Mouse (Mus musculus): ENCODE measurements around the gene Diras1.
"Not testable (repeated sequence)": the region's sequence is repeated elsewhere in the genome, so short reads cannot be mapped to it uniquely, and the experiment has no call there.

The Diras1 gene

DNA sequence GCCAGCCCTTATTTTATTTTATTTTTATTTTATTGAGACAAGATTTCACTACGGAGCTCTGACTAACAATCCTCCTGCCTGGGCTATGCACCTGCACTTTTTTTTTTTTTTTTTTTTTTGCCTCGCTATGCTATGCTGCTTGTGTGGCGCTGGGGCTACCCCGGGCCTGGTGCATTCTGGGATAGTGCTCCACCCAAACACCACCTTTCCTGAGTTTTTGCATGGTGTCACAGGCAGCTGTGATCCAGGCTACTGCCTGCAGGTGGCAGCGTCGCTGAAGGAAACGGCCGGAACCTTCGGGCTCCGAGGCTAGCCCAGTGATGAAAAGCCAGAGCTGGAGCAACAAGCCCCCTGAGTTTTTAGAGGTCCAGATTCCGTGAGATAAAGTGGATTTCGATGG lies 26.7 kb downstream of the Diras1 start:
- DNase-seq (ENCODE audit: extremely low spot score): peak; percentile 56

GRCm38 (mm10) chr10:80998021-80998420 lies 27.4 kb downstream of the Diras1 start:
- no peak for DNase-seq (ENCODE audit: extremely low spot score)

GRCm38 (mm10) chr10:80997332-80997731 lies 28.1 kb downstream of the Diras1 start:
- no peak for DNase-seq (ENCODE audit: extremely low spot score)

GRCm38 (mm10) chr10:80996501-80996900 lies 29.0 kb downstream of the Diras1 start:
- no peak for DNase-seq (ENCODE audit: extremely low spot score)

GRCm38 (mm10) chr10:80995091-80995632 lies 30.3 kb downstream of the Diras1 start:
- DNase-seq (ENCODE audit: extremely low spot score): peak; percentile 78

DNA sequence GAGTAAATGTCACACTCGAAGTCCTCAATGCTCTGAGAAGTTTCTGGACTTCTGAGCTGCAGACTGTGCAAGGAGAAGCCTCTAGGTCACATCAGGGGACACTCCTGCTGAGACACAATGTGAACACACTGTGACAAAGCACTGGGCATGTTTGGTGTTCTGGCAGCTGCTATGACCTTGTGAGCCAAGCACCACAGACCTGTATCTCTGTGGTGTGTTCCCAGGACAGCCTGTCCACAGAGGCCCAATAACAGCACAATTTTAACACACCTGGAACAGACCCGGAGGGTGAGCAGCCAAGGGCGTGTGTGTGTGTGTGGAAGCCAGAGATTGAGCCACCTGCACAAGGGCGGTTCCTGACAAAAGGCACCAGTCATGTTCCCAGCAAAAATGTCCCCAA lies 30.8 kb downstream of the Diras1 start:
- DNase-seq (ENCODE audit: extremely low spot score): no peak

- no peak for DNase-seq (ENCODE audit: extremely low spot score)
These were observed 32.2 kb downstream of the Diras1 start for GRCm38 (mm10) chr10:80993276-80993675.

GRCm38 (mm10) chr10:80991945-80992344 lies 33.5 kb downstream of the Diras1 start:
- no peak for DNase-seq (ENCODE audit: extremely low spot score)

- DNase-seq (ENCODE audit: extremely low spot score): peak; percentile 21
These were observed 34.5 kb downstream of the Diras1 start for GRCm38 (mm10) chr10:80991007-80991406.

- DNase-seq (ENCODE audit: extremely low spot score): no peak
These were observed 35.1 kb downstream of the Diras1 start for GRCm38 (mm10) chr10:80990406-80990805.

DNA sequence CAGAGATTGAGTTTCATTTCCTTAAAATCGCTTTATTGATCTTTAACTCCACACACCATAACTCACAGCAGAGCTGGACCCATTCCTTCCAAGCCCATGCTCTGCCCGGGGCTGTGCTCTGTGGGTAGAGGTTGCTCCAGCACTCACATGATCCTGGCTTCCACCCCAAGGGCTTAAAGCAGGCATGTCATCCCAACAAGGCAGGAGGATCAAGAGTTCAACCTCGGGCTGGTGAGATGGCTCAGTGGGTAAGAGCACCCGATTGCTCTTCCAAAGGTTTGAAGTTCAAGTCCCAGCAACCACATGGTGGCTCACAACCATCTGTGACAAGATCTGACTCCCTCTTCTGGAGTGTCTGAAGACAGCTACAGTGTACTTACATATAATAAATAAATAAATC lies 35.6 kb downstream of the Diras1 start:
- not testable (repeated sequence) for DNase-seq (ENCODE audit: extremely low spot score)

DNA sequence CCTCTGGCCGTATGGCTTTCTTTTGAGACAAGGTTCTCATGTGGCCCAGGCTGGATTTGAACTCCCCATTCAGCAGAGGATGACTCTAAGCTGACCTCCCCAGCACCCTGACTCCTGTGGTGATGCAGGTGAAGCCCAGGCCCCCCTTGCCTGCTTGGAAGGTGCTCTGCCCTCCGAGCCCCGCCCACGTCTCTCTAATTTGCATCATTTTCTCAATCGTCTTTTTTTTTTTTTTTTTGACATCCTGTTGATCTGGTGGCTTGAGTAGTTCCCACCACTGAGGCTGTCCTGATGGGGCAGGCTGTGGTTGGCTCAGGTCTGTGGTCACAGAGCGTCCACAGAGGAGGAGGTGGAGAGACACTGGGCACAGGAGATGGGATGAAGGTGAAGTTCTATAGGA lies 36.0 kb downstream of the Diras1 start:
- no peak for DNase-seq (ENCODE audit: extremely low spot score)

DNA sequence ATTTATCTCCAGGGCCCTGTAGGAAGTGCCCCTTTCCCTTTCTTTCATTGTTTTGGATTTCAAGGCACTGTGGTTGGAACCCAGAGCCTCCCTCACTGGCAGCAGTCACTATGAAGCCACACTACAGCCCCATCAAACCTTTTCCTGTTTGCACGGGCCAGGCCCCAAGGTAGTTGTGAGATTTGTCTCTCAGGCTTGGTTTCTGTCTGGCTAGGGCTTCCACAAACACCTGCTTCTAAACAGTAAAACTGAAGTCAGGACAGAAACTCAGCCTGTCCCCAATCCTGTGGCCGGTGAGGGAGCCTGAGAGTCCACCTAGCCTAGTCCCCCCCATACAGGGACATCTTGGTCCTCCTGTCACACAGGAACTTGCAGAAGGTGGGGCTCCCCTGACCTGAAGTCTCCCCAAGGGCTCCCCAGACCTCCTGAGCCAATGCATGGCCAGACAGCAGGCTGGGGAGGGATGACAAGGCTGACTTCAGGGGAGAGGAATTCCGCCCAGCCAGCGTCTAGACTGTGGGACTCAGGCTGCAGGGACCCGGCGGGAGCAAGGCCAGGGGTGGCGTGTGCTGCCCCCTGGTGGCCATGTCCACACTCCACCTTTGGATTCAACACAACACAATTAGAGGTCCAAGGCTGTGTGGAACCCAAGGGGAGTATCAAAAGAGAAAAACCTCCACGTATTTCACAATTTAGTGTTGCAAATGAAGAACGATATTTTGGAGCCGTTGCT lies 37.6 kb downstream of the Diras1 start:
- DNase-seq (ENCODE audit: extremely low spot score): peak; percentile 82

- DNase-seq (ENCODE audit: extremely low spot score): no peak
These were observed 38.7 kb downstream of the Diras1 start for GRCm38 (mm10) chr10:80986754-80987153.

DNA sequence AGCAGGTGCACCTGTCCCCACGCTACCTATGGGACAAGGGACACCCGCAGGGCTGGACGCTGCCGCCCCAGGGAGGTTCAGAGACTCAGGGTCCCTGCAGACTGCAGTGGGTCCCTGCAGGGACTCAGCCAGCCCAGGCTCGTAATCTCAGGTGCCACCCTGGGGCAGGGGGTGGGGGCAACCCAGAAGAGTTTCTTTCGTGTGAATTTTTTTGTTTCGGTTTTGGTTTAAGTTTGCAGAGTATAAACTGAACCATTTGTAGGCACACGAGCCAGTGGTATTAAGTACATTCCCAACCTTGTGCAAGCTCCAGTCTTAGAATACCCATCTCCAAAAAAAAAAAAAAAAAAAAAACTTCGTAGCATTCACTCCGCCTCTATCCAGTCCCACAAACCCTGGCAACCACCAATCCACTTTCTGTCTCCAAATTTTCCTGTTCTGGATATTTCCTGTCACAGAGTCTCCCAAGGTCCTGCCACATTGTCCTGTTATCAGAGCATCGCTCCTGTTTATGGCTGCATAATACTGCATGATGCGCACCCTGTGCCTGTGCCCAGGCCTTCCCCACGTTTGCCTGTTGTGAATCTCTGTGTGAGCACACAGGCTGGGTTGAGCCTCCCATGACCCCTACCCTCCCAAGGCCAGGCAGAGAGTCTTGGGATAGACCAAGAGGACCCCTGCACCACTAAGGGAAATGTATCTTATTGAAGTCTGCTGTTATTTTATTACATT lies 39.3 kb downstream of the Diras1 start:
- no peak for DNase-seq (ENCODE audit: extremely low spot score)

DNA sequence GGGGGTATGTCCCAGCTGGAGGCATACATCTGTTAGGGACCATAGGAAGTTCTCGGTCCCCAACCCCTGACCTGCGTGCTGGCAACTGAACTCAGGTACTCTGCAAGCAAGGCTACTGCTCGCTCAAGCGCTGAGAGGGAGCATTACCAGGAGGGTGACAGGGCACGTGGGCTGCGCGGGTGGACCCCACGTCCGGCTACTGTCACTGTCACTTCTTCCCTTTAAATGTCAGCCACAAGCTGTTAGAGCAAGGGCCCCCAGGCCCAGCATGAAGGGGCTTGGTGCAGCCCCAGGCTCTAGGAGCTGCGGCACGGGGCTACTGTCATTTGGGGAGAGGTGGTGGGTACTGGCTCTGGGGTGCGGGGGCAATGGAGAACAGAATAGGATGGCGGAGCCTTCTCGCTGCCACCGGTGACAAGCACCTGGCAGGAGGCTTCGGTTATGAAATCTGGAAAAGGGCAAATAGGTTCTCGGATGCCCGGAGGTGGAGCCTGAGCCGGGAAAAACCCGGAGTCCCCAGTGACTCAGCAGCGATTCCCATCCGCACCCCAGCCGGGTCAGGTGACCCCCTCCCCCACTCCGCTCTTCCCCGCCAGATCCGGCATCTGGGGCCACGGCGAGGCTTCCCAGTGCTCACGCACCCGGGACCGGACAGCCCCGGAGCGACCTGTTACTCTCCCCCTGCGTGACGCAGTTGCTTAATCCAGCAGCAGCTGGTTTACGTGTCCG lies 40.1 kb downstream of the Diras1 start:
- no peak for DNase-seq (ENCODE audit: extremely low spot score)

DNA sequence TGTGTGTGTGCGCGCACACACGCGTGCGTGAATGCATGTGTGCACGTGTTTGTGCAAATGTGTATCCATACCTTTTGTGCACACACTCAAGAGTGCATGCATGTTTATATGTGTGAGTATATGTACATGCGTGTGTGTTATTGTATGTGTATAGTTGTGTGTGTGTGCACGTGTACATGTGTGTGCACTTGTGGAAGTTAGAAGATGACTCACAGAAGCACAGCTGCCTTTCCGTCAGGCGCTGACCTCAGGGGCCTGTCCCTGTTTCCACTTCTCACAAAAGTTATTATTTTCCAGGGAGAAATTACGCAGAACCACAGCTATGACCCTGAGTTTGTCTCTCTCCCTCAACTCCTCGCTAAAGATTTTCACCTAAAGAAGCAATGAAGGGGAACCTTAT lies 41.2 kb downstream of the Diras1 start:
- no peak for DNase-seq (ENCODE audit: extremely low spot score)

GRCm38 (mm10) chr10:80982381-80982780 lies 43.1 kb downstream of the Diras1 start:
- no peak for DNase-seq (ENCODE audit: extremely low spot score)

GRCm38 (mm10) chr10:80981564-80982112 lies 43.8 kb downstream of the Diras1 start:
- DNase-seq (ENCODE audit: extremely low spot score): no peak

DNA sequence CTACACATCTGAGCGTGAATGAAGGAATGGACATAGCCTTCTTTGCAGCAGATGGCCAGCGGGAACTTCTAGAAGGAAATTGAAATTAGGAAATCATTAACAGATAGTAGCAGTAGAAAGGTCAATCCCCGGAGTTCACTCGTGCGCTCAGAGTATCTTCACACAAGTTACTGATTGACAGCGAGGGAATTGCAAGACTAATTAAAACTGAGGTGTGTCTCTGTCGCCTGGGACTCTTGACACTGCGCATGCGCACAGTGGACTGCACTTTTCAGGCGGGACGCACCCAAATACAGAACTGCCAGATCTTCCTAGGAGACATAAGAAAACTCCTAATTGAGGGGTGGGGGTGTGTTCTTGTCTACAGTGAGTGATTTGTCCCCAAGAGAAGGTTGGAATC lies 50.0 kb downstream of the Diras1 start:
- no peak for DNase-seq (ENCODE audit: extremely low spot score)

DNA sequence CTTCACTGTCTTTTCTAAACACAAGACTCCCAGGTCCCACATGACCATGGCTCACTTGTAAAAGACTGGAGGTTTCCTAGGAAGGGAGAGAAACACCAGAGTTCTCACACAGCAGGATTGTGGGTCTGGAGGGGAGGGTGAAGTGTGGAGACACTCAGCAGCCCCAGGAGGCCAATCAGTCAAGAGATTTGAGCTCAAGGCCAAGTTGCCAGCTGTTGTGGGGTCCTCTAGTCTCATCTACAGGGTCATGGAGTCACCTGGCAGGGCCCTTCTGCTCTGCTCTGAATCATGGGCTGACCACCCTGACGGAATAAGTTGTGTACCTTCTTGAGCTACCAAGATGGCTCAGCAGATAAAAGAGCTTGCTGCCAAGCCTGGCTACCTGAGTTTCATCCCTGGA lies 51.7 kb downstream of the Diras1 start:
- DNase-seq (ENCODE audit: extremely low spot score): no peak

All from embryo, embryonic 9.5 days (tissue).